Mouse (Mus musculus): ENCODE data around the gene Apoa2.

DNA sequence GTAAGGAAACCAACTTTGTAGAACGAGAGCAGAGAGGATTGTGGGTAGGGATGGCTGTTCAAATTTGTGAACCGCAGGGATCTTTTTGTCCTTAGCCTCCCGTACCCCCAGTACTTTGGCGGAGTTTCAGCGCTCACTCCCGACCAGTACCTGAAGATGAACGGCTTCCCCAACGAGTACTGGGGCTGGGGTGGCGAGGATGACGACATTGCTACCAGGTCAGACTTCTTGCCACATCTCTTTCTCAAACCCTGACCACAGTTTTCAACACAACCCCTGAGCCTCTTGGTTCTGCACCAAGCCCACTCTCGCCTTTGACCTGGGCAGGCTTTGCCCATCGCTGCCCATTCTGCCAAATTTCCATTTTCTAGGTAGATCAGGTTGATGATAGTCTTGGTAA, 49.3 kb downstream of the Apoa2 start:
- no peak for TF ChIP-seq CTCF (IDR thresholded peaks at IDR 0.05)
- 0 out of 2 replicates have a peak, but pooled peaks have one; percentile 7 for TF ChIP-seq POLR2A (IDR thresholded peaks at IDR 0.05; ENCODE audit: insufficient read depth, low read depth, low read length)
- no peak for TF ChIP-seq EP300 (IDR thresholded peaks at IDR 0.05; ENCODE audit: insufficient read depth, low read depth, low read length)

Data from heart, adult 2 months (tissue).